Mouse (Mus musculus) neural tube, embryonic 12.5 days (tissue): ENCODE measurements around the gene Fer. TPM values are rescaled to one million over a fixed set of nuclear protein-coding genes. Genes with fewer than 3 reads are reported as not detected.

Source experiments
- ATAC-seq: fragments of 200-750 bp; cut with Nextera tagmentation; 2 replicates; pipeline ENCODE4 v1.8.0; 2017; ENCODE audit warnings: low read depth, mild to moderate bottlenecking, moderate TSS enrichment, moderate library complexity; ENCODE audit not compliant: low FRiP score
- H3K27ac ChIP-seq: fragments of 300-500 bp; sonication (generic); 2 replicates; pipeline ENCODE4 v1.5.1; 2016
- H3K27me3 ChIP-seq: fragments of 300-500 bp; sonication (generic); replicated peaks from 2 replicates; pipeline ENCODE4 v1.6.1; 2016; ENCODE audit warnings: mild to moderate bottlenecking
- H3K36me3 ChIP-seq: fragments of 300-500 bp; sonication (generic); 2 replicates; pipeline ENCODE4 v1.6.1; 2016; ENCODE audit warnings: mild to moderate bottlenecking
- H3K4me1 ChIP-seq: fragments of 300-500 bp; sonication (generic); 2 replicates; pipeline ENCODE4 v1.6.1; 2016
- H3K4me2 ChIP-seq: fragments of 300-500 bp; sonication (generic); replicated peaks from 2 replicates; pipeline ENCODE4 v1.6.1; 2016; ENCODE audit warnings: mild to moderate bottlenecking
- H3K4me3 ChIP-seq: fragments of 300-500 bp; sonication (generic); 2 replicates; pipeline ENCODE4 v1.5.1; 2016
- H3K9ac ChIP-seq: fragments of 300-500 bp; sonication (generic); 2 replicates; pipeline ENCODE4 v1.6.1; 2016; ENCODE audit warnings: mild to moderate bottlenecking
- H3K9me3 ChIP-seq: fragments of 300-500 bp; sonication (generic); 2 replicates; pipeline ENCODE4 v1.6.1; 2016; ENCODE audit warnings: mild to moderate bottlenecking
- WGBS: fragments of 180-500 bp; shearing (Covaris S2); methylation state at CpG from one replicate; pipeline ENCODE4 v1.1.7; 2016; 5-methylcytosine and 5-hydroxymethylcytosine counted together
- polyA plus RNA-seq: library from polyadenylated mRNA; unstranded; fragments of >200 nt; fragmentation: Nextera tagmentation; extraction: Ambion mirVana; gene quantifications from 2 replicates; pipeline ENCODE4 v1.2.1, GENCODE M21; 2016

Fer gene
- polyA plus RNA-seq, 1 experiment from 2014 or later, result 32.7 TPM

DNA sequence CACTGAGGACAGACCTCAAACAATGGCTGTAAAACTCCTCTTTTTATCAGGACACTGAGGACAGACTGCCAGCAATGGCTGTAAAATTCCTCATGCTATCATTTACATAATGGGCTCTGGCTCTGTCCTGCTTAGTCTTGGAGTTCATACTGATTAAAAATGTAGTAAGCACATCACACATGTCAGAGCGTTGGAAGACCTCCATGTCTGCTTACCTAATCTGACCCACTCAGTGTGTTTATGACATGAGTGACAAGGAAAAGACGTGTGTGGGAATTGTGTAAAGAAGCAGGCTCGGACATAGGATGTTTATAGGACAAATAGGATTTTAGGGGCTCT, 237.3 kb downstream of the Fer start:
- Histone ChIP-seq H3K9ac (no peak overlapping the region), H3K4me3 (no peak overlapping the region), H3K4me2 (no peak overlapping the region), H3K4me1 (no peaks in the 10 kb centered on the region), H3K36me3 (no peaks in the 10 kb centered on the region), H3K27ac (no peak overlapping the region), H3K9me3 (no peaks in the 10 kb centered on the region), H3K27me3 (no peaks in the 10 kb centered on the region)
- WGBS, result 65% methylated on average over 3 of the region's 3 CpGs
- ATAC-seq, result no peak

DNA sequence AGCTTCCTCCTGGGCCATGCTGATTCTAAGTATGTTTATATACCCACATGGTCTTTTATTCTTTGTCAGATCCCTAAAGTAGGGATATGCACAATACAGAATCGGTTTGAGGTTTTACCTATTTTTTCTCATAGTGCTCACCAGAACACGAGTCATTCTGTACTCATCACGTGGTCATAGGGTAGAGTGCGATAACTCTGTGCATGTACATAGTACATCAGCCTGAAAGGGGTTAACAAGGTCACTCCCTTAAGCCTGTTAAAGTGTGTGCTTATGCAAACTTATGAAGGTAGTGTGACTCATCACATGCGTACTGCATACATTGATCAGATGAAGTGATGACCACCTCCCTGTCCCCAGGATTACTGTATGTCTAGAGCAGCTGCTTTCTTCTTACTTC, 245.9 kb downstream of the Fer start:
- Histone ChIP-seq H3K9me3 (no peaks in the 10 kb centered on the region), H3K36me3 (no peaks in the 10 kb centered on the region), H3K27me3 (no peaks in the 10 kb centered on the region), H3K4me2 (no peak overlapping the region), H3K4me1 (no peaks in the 10 kb centered on the region), H3K4me3 (no peak overlapping the region), H3K27ac (no peak overlapping the region), H3K9ac (no peak overlapping the region)
- ATAC-seq, result no peak
- WGBS, result 92% methylated on average over 5 of the region's 5 CpGs

DNA sequence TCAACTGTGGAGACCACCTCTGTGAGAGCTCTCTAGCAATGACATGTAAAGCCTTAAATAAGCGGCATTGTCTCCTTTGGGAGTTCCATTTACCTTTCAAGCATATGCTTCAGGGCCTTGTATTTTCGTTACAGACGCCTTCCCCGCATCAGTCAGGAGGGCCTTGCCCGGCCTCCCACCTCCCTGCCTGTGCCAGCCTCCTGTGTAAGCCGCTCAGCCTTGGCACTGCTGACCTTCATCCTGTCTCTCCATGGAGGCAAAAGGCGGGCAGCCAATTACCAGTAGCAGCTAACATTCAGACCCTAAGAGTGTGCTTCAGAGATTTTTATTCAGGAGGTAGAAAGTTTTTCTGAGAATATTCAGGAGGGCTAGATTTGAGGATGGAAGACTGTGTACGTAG, 247.0 kb downstream of the Fer start:
- Histone ChIP-seq H3K9ac (no peak overlapping the region), H3K27ac (no peak overlapping the region), H3K9me3 (no peaks in the 10 kb centered on the region), H3K36me3 (no peaks in the 10 kb centered on the region), H3K4me2 (no peak overlapping the region), H3K4me3 (no peak overlapping the region), H3K4me1 (no peaks in the 10 kb centered on the region), H3K27me3 (no peaks in the 10 kb centered on the region)
- WGBS, result 88% methylated on average over 8 of the region's 8 CpGs
- ATAC-seq, result no peak

DNA sequence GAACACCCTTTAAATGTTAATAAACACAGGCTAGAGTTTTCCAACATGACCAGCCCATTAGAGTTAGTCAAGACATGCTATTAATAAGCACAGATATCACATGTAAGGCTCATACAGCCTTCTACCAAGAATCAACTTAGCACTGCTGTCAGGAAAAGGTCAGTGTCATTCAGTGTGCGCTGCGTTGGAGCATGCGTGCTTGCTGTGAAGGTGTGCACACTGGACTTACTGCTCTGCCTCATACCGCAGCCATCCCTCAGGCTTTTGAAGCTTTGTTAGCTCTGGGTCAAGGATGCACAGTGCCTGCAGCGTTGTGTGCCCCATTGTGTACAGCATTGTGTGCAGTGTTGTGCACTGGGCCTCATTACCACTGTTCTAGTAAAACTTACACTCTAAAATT, 250.8 kb downstream of the Fer start:
- no peak overlapping the region for H3K4me2 ChIP-seq
- no peaks in the 10 kb centered on the region for H3K27me3 ChIP-seq
- H3K27ac ChIP-seq, result no peak overlapping the region
- no peak overlapping the region for H3K9ac ChIP-seq
- H3K9me3 ChIP-seq, result no peaks in the 10 kb centered on the region
- H3K36me3 ChIP-seq, result no peaks in the 10 kb centered on the region
- H3K4me1 ChIP-seq, result no peaks in the 10 kb centered on the region
- no peak for ATAC-seq
- H3K4me3 ChIP-seq, result no peak overlapping the region
- WGBS, result 87% methylated on average over 5 of the region's 5 CpGs

DNA sequence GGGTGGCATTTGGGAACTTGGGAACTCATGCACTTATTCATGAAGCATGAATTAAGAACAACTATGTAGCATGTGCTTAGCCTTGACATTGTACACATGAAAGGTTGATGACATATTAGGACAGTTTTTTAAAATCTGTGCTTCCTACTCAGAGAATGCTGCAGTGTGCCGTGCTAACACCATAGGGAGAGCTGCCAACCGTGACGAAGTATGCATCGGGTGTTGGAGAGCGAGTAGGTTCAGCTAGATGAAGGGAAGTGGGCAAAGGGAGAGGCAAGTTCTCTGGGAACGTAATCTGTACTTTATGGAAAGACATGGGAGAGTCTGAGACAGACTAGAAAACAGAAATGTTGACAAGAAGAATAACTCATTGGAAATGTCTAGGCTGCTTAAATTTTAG, 253.9 kb downstream of the Fer start:
- no peaks in the 10 kb centered on the region for H3K36me3 ChIP-seq
- no peak for ATAC-seq
- WGBS, result 82% methylated on average over 6 of the region's 6 CpGs

DNA sequence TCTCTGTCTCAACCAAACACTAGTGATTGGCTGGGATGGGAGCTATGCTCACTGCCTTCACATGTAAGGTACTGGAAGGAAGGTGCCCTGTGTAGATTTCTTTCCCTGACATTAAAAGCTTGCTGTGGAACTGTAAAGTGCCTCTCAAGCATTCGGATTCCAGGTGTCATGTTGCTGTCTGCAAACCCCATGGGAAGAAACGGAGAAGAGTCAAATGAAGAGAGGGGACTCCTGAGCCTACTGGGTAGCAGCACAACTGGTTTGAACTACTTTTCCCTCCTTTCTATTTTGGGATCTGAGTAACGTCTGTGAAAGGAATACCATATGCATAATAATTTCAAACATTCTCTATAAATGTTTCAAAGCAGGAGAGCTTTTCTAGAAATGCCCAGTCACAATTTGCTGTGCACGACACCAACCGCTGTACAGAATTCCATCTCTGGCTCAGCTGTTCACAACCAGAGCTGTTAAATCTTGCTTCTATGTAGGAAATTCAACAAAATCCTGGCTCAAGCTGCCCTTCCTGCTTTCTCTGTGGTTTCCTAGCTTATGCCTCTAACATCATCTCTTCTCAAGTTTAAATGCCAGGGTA, 256.9 kb downstream of the Fer start:
- no peak overlapping the region for H3K4me3 ChIP-seq
- H3K4me2 ChIP-seq, result no peak overlapping the region
- no peaks in the 10 kb centered on the region for H3K9me3 ChIP-seq
- ATAC-seq, result no peak
- H3K27me3 ChIP-seq, result no peaks in the 10 kb centered on the region
- no peaks in the 10 kb centered on the region for H3K36me3 ChIP-seq
- H3K9ac ChIP-seq, result no peak overlapping the region
- WGBS, result 85% methylated on average over 5 of the region's 5 CpGs
- H3K4me1 ChIP-seq, result no peaks in the 10 kb centered on the region
- no peak overlapping the region for H3K27ac ChIP-seq

More for the DNA sequence above, 253.9 kb downstream of the Fer start:
- Histone ChIP-seq H3K27me3 (no peaks in the 10 kb centered on the region), H3K9me3 (no peaks in the 10 kb centered on the region), H3K27ac (no peak overlapping the region), H3K9ac (no peak overlapping the region), H3K4me3 (no peak overlapping the region), H3K4me1 (no peaks in the 10 kb centered on the region), H3K4me2 (no peak overlapping the region)

DNA sequence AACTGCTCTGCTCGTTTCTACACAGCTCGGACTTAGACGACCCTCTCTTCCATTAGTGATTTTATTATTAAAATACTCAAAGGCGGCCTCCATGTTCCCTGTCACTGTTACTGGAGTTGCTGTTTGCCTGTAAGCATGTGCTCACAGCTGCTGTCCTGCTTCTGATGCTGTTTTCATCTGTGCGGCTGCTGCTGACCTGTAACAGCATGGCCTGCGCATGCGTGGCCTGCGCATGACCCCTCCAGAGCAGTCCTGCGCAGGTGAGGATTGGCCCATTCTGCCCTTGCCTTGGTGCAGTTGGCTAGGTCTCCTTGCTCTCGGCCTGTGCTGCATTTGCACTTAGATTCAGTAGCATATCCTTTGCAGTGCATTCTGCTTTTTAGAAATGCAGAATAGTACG, 259.7 kb downstream of the Fer start:
- WGBS, result 88% methylated on average over 11 of the region's 11 CpGs
- Histone ChIP-seq H3K4me2 (no peak overlapping the region), H3K4me3 (no peak overlapping the region), H3K27ac (no peak overlapping the region), H3K9ac (no peak overlapping the region), H3K9me3 (no peaks in the 10 kb centered on the region), H3K36me3 (no peaks in the 10 kb centered on the region), H3K27me3 (no peaks in the 10 kb centered on the region), H3K4me1 (no peaks in the 10 kb centered on the region)
- ATAC-seq, result no peak

DNA sequence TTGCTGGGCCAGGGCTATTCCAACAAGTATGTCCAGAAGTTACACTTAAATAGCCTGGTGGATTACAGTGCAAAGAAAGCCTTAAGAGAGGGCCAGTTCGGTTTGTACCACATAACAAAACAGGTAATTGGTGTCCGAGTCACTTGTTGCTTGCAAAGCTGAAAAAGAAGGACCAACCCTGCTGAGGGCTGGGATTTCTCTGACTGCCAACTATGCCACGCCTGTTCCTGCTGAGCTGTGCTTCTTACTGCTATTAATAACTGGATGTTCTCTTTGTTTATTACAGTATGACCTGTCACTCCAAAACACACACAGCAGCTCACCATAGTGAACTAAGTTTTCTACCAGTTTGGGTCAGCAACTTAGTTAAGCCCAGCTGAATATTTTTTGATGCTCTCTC, 260.9 kb downstream of the Fer start:
- ATAC-seq, result no peak
- H3K9ac ChIP-seq, result no peak overlapping the region

DNA sequence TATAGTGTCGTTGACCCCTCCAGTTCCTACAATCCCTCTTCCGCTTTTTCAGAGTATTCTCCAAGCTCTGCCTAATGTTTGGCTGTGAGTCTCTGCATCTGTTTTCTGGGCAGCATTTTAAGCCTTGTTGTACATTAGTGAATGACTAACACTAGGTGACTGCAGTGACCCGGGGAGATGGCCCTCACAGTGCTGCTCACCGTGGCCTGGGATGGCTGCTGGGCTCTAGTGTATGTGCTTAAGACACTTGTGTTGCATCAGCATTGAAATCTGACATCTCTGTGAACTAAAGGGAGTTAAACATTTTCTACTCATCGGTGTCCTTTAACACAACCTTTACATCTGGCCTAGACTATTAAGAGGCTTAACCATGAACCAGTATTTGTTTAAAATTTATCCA, 264.0 kb downstream of the Fer start:
- WGBS, result 91% methylated on average over 5 of the region's 5 CpGs
- Histone ChIP-seq H3K4me2 (no peak overlapping the region), H3K27me3 (no peaks in the 10 kb centered on the region), H3K9me3 (no peaks in the 10 kb centered on the region), H3K4me1 (no peaks in the 10 kb centered on the region), H3K9ac (no peak overlapping the region), H3K27ac (no peak overlapping the region), H3K4me3 (no peak overlapping the region), H3K36me3 (no peaks in the 10 kb centered on the region)
- no peak for ATAC-seq

More for the DNA sequence above, 260.9 kb downstream of the Fer start:
- Histone ChIP-seq H3K4me2 (no peak overlapping the region), H3K4me3 (no peak overlapping the region), H3K9me3 (no peaks in the 10 kb centered on the region), H3K36me3 (no peaks in the 10 kb centered on the region), H3K4me1 (no peaks in the 10 kb centered on the region), H3K27me3 (no peaks in the 10 kb centered on the region), H3K27ac (no peak overlapping the region)
- WGBS, result 72% methylated on average over 3 of the region's 3 CpGs

DNA sequence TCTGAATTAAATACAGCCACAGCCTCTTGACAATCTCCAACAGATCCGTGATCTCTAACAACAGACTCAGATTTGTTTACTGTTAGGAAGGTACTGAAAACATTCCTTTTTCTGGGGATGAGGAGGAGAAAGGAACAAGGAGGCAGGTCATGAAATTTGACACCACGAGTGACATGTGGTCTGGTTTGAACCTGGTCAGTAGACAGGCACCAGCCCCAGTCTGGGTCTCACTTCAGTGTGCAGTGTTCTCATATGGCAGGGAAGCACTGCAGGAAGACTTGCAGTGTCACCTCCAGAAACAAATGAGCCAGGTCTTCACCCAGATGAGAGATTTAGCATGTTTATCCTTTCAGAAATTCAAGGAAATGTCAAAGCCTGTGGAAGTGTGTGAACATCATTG, 266.9 kb downstream of the Fer start:
- H3K9me3 ChIP-seq, result no peaks in the 10 kb centered on the region
- H3K36me3 ChIP-seq, result no peaks in the 10 kb centered on the region
- no peak overlapping the region for H3K27ac ChIP-seq
- H3K4me2 ChIP-seq, result no peak overlapping the region
- no peak overlapping the region for H3K9ac ChIP-seq
- no peaks in the 10 kb centered on the region for H3K27me3 ChIP-seq
- H3K4me3 ChIP-seq, result no peak overlapping the region
- ATAC-seq, result no peak
- 52% methylated on average over 2 of the region's 2 CpGs for WGBS
- no peaks in the 10 kb centered on the region for H3K4me1 ChIP-seq

DNA sequence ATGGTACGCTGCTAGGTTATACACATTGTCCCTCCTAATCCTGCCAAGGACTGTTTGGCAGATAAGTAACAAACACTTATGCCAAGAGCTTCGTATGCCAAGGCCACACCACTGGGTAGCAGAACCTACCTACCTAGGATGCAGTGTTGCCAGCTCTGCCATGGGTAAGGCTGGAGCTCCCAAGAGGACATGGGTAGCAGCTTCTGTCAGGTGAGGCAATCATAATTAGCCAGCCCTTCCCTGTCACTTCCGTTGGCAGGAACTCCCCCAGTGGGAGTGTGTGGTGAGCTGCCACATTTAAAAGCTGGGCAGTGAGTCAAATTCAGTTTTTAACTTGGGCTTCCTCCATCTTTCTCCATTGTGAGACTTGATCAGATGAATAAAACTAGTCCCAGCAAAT, 267.5 kb downstream of the Fer start:
- Histone ChIP-seq H3K4me2 (no peak overlapping the region), H3K4me3 (no peak overlapping the region), H3K36me3 (no peaks in the 10 kb centered on the region), H3K27ac (no peak overlapping the region), H3K9ac (no peak overlapping the region), H3K27me3 (no peaks in the 10 kb centered on the region), H3K9me3 (no peaks in the 10 kb centered on the region), H3K4me1 (no peaks in the 10 kb centered on the region)
- no peak for ATAC-seq
- WGBS, result 69% methylated on average over 3 of the region's 3 CpGs

DNA sequence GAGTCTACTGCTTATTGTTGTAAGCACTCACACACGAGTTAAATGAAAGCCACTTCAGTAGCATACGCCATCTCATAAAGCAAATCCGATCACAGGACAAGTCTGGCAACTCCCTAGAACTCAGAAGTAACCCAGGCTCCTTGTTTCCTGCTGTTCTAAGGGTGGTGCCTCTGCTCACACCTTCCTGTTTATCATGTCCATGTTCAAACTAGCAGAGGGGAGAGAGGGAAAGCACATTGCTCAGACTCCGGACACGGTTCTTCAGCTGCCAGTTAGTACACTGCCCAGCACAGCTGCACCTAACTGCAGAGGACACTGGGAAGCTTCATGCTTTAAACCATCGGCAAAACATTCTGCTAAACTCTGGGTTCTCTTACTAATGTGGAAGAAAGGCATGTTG, 269.3 kb downstream of the Fer start:
- H3K4me2 ChIP-seq, result no peak overlapping the region
- H3K36me3 ChIP-seq, result no peaks in the 10 kb centered on the region
- no peaks in the 10 kb centered on the region for H3K27me3 ChIP-seq
- no peak overlapping the region for H3K9ac ChIP-seq
- no peak overlapping the region for H3K4me3 ChIP-seq
- ATAC-seq, result no peak
- WGBS, result 79% methylated on average over 6 of the region's 6 CpGs
- no peak overlapping the region for H3K27ac ChIP-seq
- no peaks in the 10 kb centered on the region for H3K4me1 ChIP-seq
- H3K9me3 ChIP-seq, result no peaks in the 10 kb centered on the region

DNA sequence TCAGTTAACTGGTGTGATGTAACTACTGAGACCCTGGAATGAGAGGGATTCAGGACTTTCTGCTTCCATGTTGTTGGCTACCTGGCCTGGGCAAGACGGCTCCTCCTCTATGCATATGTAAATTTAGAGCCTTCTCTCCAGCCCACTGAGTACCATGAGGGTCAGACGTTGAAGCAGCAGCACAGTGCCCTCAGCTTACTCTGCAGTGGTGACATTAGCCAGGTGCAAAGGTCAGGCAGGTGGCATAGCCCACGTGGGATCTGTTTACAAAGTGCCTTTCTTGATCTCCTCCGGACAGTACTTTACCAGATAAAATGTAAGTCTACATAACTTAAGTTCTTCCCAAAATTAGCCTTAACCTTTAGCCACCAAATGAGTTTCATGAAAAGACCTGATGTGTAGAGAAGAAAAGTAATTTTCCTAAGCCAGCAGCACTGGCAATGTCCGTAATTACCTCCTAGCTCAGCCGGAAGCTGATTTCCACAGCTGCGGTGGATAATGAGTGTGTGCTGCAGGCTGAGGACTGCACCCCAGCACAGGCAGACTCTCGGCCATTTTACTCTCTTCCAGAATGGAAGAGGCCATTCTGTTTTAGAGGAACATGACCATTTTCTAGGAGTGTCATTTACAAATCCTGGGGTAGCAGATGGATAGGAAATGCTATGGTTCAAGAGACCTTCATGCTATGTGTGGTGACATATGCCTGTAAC, 273.2 kb downstream of the Fer start:
- Histone ChIP-seq H3K27ac (no peak overlapping the region), H3K4me2 (no peak overlapping the region), H3K9me3 (no peaks in the 10 kb centered on the region), H3K4me1 (peaks cover 9% of the 10 kb centered on the region), H3K4me3 (no peak overlapping the region), H3K27me3 (no peaks in the 10 kb centered on the region), H3K9ac (no peak overlapping the region), H3K36me3 (peaks cover 11% of the 10 kb centered on the region; the same call in 1 of the 2 replicates)
- no peak for ATAC-seq
- WGBS, result 65% methylated on average over 8 of the region's 8 CpGs
